Mouse (Mus musculus) lung, postnatal 14 days (tissue): ENCODE data around the gene Fcrlb.
"Not testable (repeated sequence)": the region's sequence is repeated elsewhere in the genome, so short reads cannot be mapped to it uniquely, and the experiment has no call there.

Experiments used
- DNase-seq: peaks from one replicate; pipeline ENCODE4 v3.0.0; 2021

Fcrlb gene

DNA sequence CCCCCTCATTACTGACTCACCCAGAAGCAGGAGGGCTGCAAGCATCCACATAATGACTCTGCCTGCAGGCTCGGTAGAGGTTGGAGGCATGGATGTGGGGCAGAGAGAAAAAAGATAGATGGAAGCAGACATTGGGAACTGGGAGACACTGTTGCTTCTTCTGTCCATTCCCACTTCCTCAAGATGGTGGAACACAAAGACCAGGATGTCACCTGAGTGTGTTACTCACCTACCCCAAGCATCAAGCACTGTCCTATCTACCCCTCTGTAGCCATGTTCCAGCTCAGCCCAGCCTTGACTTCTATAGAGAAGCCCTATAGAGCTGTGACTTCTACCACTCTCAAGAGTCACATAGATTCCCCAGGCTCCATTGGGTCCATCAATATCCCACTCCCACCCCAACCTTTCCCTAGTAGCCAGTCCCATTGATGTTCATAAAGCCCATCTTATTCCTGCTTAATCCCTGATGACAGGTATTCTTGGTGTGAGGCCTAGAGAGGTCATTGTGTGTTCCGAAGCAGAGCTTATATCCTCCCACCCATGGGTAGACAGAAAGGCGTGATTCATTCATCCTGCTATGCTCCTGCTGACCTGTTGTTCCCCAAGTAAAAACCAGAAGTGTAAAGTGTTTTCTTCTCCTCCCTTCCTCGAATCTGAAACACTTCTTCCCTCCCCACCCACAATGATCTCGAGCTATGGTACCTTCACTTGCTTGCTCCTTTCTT, at the start of gene Fcrlb:
Gene Fcrlb (minus strand): TSS at position 51 of the 725 bp plus-strand sequence.
- no peak for DNase-seq

DNA sequence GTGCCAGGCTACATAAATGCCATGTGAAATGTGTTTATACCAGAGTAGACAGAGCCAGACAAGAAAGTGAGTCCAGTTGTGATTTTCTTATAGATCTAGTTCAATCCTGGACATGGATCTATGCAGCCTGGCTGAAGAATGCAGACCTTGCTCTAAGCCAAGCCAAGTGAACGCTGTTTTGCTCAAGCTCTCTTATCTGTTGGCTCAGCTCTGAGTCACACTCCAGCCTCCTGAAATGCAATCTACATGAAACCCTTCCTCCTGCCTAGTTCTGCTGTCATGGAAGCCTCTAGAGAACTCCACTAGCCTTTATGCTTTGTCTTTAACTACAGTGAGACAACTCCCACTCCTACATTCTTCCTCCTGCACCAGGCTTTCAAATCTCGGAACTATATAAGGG, 49.6 kb upstream of the Fcrlb start:
- DNase-seq = no peak

DNA sequence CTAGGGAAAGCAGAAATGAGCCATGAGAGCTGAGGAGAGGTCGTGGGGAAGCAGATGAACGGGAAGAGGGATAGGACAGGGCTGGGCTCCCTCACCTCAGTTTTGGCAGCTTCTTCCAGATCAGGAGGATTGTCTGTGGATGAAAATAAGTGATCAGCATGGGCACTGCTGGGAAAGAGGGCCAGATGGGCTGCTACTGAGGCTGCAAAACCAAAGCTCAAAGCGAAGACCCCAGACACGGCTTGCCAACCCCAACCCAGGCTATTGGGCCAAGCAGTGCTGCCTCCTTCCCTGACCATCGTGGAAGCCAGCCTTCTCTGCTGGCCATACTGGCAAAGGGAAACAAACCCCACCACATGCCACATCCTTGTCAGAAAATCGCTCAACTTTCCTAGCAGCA, 48.4 kb upstream of the Fcrlb start:
- DNase-seq = no peak

DNA sequence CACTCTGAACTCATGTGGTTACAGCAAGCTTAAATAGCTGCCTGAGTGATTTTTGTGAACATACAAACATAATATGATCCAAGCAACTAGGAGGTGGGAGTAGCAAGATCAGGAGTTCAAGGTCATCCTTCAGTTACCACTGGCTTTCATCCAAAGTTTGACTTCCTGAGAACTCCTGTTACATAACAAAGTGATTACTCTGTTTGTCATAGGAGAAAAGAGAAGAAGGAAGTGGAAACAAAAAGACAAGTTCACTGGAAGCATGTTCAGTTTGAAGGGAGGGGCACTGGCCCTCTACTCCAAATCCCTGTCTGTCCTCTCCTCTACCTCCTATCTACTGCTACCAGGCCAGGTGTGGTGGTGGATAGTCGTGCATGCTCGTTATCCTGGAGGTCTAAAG, 47.0 kb upstream of the Fcrlb start:
- DNase-seq = no peak

DNA sequence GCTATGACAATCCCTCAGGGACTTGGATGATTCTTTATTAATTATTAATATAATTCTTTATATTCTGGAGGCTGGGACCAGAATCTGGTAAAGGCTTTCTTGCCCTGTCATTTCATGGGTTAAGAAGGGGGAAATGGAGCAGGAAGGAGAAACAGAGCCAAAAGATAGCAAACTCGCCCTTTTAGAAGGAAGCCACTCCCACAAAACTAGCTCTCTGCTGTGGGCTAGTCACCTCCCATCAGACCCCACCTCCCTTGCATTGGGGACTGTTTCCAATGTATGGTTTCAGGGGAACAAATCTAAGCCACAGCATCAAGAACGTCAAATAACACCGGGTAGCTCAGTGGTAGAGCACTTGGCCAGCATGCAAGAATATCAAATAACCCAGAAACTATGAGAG, 45.5 kb upstream of the Fcrlb start:
- no peak for DNase-seq

DNA sequence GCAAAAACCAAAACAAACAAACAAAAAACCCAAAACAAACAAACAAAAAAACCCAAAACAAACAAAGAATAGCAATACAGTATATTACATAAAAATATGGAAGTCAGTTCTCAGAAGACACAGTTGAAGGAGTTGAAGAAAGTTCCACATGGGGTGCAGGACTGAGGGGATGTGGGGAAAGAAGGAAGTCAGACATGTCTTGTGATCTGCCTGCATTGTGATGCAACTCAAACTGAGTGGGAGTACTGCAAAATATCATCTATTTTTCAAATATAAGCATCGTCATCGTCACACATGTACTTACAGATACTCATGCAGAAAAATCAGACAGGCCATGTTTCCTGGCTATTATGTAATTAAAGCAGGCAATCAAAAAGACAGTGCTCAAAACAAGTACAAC, 40.5 kb upstream of the Fcrlb start:
- no peak for DNase-seq

DNA sequence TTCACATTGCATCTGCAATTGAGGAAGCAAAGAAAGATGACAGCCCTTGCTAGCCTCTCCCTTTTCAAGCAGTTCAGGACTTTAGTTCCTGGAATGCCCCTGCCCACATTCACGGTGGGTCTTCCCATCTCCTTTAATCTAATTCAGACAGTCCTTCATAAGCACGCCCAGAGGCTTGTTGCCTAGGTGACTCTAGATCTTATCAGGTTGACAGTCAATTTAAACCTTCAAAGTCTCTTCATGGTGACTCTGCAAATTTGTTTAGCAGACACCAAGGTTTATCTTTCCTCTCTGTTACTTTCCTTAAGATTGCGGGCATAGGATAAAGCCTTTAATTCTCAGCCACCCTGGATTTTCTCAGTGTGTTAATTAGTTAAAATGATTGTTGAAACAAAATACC, 38.0 kb upstream of the Fcrlb start:
- DNase-seq = no peak

DNA sequence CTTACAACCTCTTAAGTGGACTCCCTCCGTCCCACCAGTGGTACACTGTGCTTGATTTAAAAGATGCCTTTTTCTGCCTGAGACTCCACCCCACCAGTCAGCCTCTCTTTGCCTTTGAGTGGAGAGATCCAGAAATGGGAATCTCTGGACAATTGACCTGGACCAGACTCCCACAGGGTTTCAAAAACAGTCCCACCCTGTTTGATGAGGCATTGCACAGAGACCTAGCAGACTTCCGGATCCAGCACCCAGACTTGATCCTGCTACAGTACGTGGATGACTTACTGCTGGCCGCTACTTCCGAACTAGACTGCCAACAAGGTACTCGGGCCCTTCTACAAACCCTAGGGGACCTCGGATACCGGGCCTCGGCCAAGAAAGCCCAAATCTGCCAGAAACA, 32.2 kb upstream of the Fcrlb start:
- DNase-seq = not testable (repeated sequence)

DNA sequence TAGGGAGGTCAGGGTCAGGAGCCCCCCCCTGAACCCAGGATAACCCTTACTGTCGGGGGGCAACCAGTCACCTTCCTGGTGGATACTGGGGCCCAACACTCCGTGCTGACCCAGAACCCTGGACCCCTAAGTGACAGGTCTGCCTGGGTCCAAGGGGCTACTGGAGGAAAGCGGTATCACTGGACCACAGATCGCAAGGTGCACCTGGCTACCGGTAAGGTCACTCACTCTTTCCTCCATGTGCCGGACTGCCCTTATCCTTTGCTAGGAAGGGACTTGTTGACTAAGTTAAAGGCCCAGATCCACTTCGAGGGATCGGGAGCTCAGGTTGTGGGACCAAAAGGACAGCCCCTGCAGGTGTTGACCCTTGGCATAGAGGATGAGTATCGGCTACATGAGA, 31.4 kb upstream of the Fcrlb start:
- not testable (repeated sequence) for DNase-seq

DNA sequence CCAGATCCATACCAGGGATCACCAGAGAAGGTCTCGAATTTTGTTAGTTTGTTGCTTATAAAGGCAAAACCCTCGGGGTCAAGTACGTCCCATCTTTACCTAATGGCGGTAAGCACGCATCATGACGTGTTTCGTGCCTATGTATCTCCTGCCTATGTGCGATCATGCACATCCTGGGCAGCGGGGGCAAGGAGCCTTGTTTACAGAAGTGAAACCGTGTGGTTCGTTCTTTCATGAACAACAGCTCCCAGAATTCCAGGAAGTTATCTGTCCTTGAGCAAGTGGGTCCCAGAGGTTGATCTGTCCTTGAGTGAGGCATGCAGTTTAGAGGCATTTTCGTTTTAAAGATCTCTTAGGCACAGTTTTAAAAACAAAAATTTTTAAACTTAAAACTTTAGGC, 26.5 kb upstream of the Fcrlb start:
- no peak for DNase-seq

DNA sequence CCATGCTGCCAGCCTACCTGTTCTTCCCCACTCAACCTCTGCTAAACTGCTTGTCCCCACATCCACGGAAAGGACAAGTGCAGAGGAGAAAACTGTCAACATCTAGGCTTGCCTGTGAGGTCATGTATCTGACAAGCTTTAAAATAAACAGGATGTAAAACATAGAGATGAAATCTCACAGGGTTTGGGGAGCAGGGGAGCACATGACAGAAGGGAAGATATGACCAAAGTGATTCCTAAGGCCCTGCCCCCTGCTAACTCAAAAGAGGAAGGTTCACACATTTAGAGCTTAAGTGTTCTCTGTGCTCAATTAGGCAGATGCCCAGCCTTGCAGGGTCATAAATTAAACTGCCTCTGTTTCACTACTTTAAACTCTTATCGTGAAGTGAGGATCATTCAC, 21.6 kb upstream of the Fcrlb start:
- no peak for DNase-seq

DNA sequence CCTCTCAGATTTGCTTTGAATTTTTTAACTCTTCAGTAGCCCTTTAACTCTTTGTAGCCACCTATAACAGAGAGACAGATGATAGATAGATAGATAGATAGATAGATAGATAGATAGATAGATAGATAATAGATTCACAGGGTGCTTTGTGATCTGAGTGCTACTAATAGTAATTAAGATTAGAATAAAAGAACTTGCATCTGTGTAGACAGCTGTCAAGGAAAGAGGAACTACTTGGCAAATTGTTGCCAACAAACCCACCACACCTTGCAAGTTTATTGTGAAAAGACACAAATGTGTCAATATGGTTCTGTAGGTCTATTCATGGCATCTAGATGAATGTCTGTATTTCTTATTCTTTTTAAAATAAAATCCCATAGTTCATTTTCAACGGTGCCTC, 21.2 kb upstream of the Fcrlb start:
- DNase-seq = no peak

DNA sequence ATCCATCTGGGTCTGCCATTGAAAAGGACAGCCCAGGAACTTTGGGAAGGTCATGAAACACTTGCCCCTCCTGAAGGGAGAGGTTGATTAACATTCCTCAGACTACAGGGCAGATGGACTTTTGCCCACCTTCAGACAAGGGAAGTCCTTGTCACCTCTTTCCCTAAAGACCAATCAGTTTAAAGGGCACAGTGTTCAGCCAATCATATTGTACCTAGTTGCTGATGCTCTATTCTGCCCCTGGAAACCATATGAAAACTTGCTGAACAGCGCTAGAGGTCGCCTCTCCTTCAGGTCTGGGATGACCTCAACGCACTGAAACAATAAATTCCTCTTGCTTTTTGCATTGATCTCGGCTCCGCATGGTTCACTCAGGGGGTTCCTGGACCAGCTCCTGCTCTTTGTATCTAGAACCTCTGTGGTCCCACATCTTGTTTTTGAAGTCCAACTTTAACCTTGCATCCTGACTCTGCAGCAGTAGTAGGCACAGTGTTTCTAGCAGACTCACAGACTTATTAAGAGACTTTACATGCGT, 20.7 kb upstream of the Fcrlb start:
- no peak for DNase-seq

DNA sequence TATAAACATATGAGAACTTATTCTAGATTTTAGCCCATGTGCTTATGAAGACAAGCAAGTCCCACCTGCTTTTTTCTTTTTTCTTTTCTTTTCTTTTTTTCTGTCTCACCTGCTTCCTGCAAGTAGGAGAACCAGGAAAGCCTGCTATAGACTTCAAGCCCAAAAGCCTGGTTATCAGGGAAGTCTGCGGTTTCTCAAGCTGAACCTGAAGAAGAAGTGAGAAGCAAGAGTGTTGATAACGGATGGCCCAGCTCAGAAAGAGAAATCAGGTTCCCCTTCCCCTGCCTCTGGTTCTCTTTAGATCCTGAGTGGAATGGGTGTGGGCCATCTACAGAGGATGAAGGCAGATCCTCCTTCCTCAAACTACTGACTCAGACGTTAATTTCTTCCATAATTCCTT, 19.3 kb upstream of the Fcrlb start:
- no peak for DNase-seq

DNA sequence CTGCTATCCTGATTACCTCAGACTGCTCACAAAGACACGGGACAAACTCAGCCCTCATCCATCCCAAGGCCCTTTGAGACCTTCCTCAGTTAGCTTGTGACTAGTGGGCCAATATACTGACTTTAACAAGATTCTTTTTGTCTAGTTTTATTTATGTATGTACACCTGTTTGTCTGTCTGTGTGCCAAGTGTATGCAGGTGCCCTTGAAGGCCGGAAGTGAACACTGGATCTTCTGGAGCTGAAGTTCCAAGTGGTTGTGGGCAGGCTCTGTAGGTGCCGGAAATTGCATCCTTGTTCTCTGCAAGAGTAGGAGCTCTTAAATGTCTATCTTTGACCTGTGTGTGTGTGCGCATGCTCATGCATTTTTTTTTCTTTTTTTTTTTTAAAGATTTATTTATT, 16.5 kb upstream of the Fcrlb start:
- DNase-seq = no peak

DNA sequence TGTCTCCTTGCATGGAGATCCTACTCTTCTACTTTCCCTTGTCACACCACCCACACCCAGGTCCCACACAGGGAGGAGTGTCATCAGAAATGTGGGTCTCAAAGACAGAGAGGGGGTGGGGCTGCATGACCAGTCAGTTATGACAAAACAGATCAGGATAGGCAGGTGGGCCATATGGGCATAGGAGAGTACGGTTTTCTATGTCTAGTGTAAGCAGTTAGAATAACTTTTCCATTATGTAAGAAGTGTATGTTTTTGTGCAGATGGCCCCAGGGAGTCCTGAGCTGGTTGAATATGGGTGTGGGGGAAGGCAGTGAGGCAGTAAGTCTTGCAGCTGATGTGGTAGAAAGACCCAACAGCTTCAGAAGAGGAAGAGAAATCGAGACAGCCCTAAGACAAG, 15.7 kb upstream of the Fcrlb start:
- DNase-seq = no peak

DNA sequence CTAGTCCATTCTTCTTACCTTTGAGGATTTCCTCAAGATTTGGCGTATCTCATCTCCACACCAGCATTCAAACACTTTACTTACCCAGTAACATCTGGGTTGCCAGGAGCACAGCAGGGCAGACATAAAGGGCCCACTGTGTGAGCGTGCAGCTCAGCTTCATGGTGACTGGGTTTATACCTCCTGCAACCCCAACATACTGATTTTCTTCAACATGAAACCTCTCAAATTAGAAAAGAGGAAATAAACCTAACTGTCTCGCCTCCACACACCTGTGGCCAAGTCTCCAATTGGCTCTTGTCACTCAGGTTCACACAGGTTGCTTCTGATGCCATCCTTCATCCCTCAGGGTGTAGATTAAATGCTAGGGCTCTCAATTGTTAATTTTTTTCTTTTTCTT, 14.6 kb upstream of the Fcrlb start, which contains the start of gene Fcrla:
Gene Fcrla (minus strand): TSS at position 206 of the 400 bp plus-strand sequence.
- no peak for DNase-seq

DNA sequence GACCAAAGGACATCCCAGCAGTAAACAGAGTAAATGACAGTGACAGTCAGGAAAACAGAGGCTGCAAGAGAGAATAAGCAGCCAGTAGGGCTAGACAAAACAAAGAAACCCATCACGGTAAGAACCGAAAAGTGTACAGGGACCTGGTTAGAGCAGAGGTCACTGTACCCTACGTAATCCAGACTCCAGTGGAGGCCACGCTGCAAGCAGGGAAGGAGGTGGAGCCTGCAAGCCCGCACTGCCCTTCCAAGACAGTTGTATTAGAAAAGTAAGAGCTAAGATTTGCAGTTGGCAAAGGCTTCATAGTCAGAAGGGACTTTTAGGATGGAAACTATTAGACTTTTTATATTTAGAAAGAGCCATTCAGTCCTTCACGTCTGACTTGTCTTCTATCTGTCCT, 14.2 kb upstream of the Fcrlb start:
- DNase-seq = no peak

DNA sequence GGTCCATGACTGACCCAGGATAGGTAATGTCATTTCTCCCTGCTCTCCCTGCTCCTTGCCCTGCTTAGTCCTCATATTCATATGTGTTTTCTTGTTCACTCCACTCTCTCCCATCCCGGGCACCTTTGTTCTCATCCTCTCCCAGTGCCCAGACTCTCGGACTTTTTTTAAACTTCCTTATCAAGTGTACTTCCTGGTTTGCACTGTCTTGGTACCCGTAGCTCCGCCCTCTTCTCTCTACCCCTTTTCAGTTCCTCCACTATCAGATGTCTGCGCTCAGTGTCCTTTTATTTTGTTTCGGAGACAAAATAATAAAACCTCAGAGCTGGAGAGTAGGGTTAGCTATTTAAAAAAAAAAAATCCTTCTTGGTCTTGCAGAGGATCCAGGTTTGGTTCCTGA, 11.7 kb upstream of the Fcrlb start:
- no peak for DNase-seq

DNA sequence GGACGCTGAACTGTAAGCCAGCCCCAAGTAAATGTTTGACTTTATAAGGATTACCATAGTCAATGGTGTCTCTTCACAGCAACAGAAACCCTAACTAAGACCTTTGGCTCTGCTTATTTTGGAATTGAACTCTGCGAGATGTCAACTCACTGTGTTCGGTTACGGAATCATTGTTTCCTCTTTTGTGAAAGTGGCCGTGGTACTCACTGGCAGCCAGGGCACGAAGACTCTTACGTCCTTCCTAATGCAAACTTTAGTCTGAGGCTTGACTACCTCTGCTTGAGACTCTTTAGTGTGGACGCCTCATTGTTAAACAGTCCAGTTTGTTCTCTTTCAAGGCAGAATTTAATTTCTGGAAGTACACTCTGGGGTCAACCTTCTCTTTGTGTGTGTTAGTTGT, 6.6 kb upstream of the Fcrlb start:
- DNase-seq = no peak

DNA sequence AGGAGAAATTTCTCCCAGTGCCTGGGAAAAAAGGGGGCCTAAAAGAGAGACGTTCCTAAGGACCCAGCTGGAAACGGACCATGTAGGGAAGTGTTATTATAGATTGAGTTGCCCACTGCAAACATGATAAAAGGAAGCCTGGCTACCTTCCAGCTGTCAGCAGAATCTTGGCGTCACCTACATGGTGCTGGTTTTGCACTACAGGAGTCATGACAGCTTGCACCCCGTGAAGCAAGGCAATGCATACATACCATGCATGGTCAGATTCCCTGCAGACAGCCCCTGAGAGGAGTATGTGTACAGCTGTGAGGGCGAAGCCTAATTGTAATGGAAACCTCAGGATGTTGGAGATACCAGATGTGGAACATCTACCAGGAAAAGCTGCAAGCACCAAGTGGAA, 2.9 kb upstream of the Fcrlb start:
- no peak for DNase-seq

DNA sequence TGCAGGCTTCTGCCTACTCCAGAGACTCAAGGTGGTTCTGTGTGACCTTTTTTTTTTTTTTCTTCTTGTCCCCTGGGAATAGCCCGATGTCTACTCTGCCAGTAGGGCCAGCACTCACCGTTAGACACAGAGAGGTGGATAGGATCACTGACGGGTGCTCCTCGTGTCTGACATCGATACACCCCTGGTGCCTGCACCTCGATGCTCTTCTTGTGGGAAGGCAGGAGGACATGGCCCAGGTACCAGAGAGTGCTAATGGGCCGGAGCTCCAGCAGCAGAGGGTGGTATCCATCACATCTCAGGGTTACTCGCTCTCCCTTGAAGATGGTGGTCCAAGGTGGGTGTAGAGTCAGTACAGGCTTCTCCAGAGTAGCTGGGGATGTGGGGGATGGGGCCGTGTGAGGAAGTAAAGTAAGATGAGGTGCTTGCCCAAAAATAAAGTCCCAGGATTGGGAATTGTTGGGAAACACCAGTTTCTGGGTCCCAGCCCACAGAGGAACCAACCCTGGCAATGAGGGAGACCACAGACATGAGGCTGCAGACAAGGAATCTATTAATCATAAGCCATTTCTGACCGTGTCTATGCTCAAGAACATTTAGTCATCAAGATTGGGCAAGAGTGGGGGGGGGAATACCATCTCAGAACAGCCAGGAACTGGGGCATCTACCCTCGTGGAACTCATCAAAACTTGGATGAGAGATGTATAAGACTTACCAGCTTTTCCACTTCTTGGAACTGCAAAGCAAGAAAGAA, 657 bp downstream of the Fcrlb start:
- DNase-seq = no peak

DNA sequence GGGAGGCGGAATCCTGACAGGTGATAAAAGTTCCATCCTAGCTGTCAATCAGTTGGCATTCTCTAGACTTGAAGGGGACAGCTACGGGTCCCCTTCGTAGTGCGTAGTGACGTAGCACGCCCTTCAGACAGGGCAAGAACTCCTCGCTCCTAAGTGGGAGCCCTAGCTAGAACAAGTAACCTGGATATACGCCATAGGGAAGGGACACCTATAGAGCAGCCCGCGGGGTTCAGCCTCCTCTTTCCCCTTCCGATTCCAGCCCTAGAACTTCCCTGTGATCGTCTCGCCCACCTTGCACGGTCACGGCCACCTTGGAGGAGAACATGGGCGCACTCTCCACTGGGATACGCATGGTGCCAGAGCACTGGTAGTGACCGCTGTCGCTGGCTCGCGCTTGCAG, 4.4 kb downstream of the Fcrlb start:
- no peak for DNase-seq

DNA sequence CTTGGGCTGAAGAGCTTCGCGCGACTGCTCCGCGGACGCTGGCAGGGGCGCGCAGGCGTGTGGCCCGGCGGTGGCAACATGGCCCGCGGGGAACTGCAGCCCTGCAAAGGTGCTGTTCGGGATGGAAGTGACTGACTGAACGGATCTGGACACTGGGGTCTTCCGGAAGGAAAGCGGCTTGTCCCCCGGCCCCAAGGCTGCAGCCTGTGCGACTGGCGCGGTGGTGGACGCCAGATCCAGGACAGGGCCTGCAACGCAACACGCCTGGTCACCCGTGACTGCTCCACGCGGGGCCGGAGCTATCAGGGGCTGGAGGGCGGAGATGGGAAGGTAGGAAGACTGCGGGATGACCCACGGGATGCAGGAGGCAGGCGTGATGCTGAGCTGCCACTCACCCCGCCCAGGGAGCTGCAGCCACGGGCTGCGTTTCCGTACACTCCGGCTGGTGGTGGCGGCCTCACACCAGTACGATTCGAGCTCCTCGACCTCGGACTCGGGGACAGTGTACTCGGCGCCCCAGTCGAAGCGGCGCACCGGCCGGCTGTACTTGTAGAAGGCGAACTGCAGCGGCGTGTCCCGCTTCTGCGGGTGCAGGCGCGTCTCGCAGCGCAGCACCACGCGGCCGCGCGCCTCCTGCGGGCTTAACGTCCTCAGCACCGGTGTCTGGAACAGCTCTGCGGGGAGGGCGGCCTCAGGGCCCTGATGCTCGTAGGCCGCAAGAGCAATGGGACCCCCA, 5.1 kb downstream of the Fcrlb start:
- DNase-seq = no peak
